Mouse (Mus musculus) kidney, adult 2 months (tissue): ENCODE measurements at regions not wholly inside any gene's neighbourhood (a gene's known extent, or its start where the extent isn't known, plus 50 kb on each side); places are given as distances from the start of the nearest gene placed in this dataset.
A peak's percentile ranks its signal among the peaks of the same experiment; 100 is the strongest.
"Not testable (repeated sequence)": the region's sequence is repeated elsewhere in the genome, so short reads cannot be mapped to it uniquely, and the experiment has no call there.

ENCODE experiments used
- DNase-seq: peaks from one replicate; pipeline ENCODE4 v3.0.0; 2021
- H3K27ac ChIP-seq: fragments of 200-500 bp; 2 replicates; pipeline ENCODE4 v1.5.1; 2012; ENCODE audit warnings: low read depth, low read length, control low read depth, inconsistent platforms; ENCODE audit not compliant: insufficient read depth
- H3K27me3 ChIP-seq: fragments of 200-500 bp; replicated peaks from 2 replicates; pipeline ENCODE4 v1.6.1; 2012; ENCODE audit warnings: mild to moderate bottlenecking, moderate library complexity, low read length, inconsistent platforms; ENCODE audit not compliant: control insufficient read depth, insufficient read depth
- H3K36me3 ChIP-seq: fragments of 200-500 bp; 2 replicates; pipeline ENCODE4 v1.6.1; 2012; ENCODE audit warnings: mild to moderate bottlenecking, moderate library complexity, low read length, inconsistent platforms; ENCODE audit not compliant: control insufficient read depth, insufficient read depth
- H3K4me1 ChIP-seq: fragments of 200-500 bp; 2 replicates; pipeline ENCODE4 v1.6.1; 2011; ENCODE audit warnings: low read length; ENCODE audit not compliant: control insufficient read depth, insufficient read depth
- H3K4me3 ChIP-seq: fragments of 200-500 bp; 2 replicates; pipeline ENCODE4 v1.5.1; 2011; ENCODE audit warnings: mild to moderate bottlenecking, low read depth, low read length, control low read depth; ENCODE audit not compliant: insufficient read depth
- CTCF ChIP-seq: fragments of 200-500 bp; conservative IDR thresholded peaks from 2 replicates; pipeline ENCODE4 v1.5.1; 2011; ENCODE audit warnings: low read depth, mild to moderate bottlenecking, control low read depth, low read length, moderate library complexity, mixed read lengths; ENCODE audit not compliant: insufficient read depth, insufficient read length
- POLR2A ChIP-seq: fragments of 200-500 bp; IDR thresholded peaks from one replicate; pipeline ENCODE4 v1.6.1; 2011; ENCODE audit warnings: low read depth, low read length, control low read depth
- WGBS: fragments of 180-500 bp; shearing (Covaris S2); methylation state at CpG from one replicate; pipeline ENCODE4 v1.1.7; 2018; 5-methylcytosine and 5-hydroxymethylcytosine counted together

GRCm38 (mm10) chr12:117379103-117379850, 137.0 kb upstream of the Rapgef5 start:
- Histone ChIP-seq H3K36me3 (no peaks in the 10 kb centered on the region), H3K27ac (no peak overlapping the region), H3K4me1 (no peaks in the 10 kb centered on the region), H3K27me3 (no peaks in the 10 kb centered on the region), H3K4me3 (no peak overlapping the region)
- 78% methylated on average over 16 of the region's 16 CpGs for WGBS
- no peak for DNase-seq
- TF ChIP-seq POLR2A (no peak), CTCF (no peak)

GRCm38 (mm10) chr12:117380836-117381235, 135.4 kb upstream of the Rapgef5 start:
- DNase-seq = no peak
- no peak for TF ChIP-seq CTCF
- TF ChIP-seq POLR2A = no peak
- WGBS = 64% methylated on average over 6 of the region's 6 CpGs
- H3K27ac ChIP-seq = no peak overlapping the region
- no peaks in the 10 kb centered on the region for H3K4me1 ChIP-seq
- no peaks in the 10 kb centered on the region for H3K27me3 ChIP-seq
- H3K36me3 ChIP-seq = no peaks in the 10 kb centered on the region
- H3K4me3 ChIP-seq = no peak overlapping the region

- not testable (repeated sequence) for H3K27me3 ChIP-seq, H3K27ac ChIP-seq, DNase-seq, H3K36me3 ChIP-seq, H3K4me3 ChIP-seq, H3K4me1 ChIP-seq
- 52% methylated on average over 1 of the region's 4 CpGs for WGBS
Measured at GRCm38 (mm10) chr12:117382727-117383126, 133.6 kb upstream of the Rapgef5 start.

GRCm38 (mm10) chr12:117385072-117385666, 131.1 kb upstream of the Rapgef5 start:
- no peaks in the 10 kb centered on the region for H3K4me1 ChIP-seq
- no peaks in the 10 kb centered on the region for H3K36me3 ChIP-seq
- no peak overlapping the region for H3K27ac ChIP-seq
- peak; percentile 75 for DNase-seq
- 9% methylated on average over 6 of the region's 6 CpGs for WGBS
- no peaks in the 10 kb centered on the region for H3K27me3 ChIP-seq
- peak; percentile 98 for TF ChIP-seq CTCF
- TF ChIP-seq POLR2A = no peak
- no peak overlapping the region for H3K4me3 ChIP-seq

- Histone ChIP-seq H3K4me1 (no peaks in the 10 kb centered on the region), H3K27me3 (no peaks in the 10 kb centered on the region), H3K36me3 (no peaks in the 10 kb centered on the region), H3K4me3 (no peak overlapping the region), H3K27ac (no peak overlapping the region)
- WGBS = 88% methylated on average over 1 of the region's 1 CpGs
- no peak for DNase-seq
- no peak for TF ChIP-seq POLR2A
- no peak for TF ChIP-seq CTCF
Measured at GRCm38 (mm10) chr12:117385697-117386096, 130.6 kb upstream of the Rapgef5 start.

- no peak for DNase-seq
- H3K4me1 ChIP-seq = no peaks in the 10 kb centered on the region
- no peak overlapping the region for H3K4me3 ChIP-seq
- H3K27ac ChIP-seq = no peak overlapping the region
- WGBS = 88% methylated on average over 9 of the region's 9 CpGs
- H3K27me3 ChIP-seq = no peaks in the 10 kb centered on the region
- H3K36me3 ChIP-seq = no peaks in the 10 kb centered on the region
- TF ChIP-seq POLR2A = no peak
- TF ChIP-seq CTCF = no peak
Measured at GRCm38 (mm10) chr12:117386957-117387356, 129.3 kb upstream of the Rapgef5 start.

GRCm38 (mm10) chr12:117389516-117390347, 126.5 kb upstream of the Rapgef5 start:
- DNase-seq = peak; percentile 71
- Histone ChIP-seq H3K36me3 (no peaks in the 10 kb centered on the region), H3K4me1 (no peaks in the 10 kb centered on the region), H3K27ac (no peak overlapping the region), H3K27me3 (no peaks in the 10 kb centered on the region), H3K4me3 (no peak overlapping the region)
- TF ChIP-seq CTCF (no peak), POLR2A (no peak)
- WGBS = 47% methylated on average over 7 of the region's 7 CpGs
